Comparison of ENCODE assay signal across 31 mouse cellular contexts in the genomic region with DNA sequence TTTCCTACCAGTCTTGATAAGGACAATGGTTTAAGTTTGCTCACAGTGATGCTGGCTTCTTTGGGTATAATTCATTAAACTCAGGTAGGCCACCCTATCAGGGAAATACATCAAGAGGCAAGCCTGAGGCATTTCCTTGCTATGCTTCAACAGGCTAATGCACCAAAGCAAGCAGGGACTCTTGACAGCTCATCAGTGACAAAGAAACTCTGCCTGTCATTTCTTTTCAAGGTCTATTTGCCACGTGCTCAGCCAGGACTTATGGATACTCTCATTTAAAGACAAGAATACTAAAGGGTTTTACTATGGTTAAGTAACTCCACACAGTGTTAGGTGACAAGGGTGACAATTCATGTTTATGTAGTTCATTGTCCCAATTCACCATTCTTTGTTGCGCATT.
DNase-seq lines count a peak whose midpoint lies in the region; ATAC-seq and TF ChIP-seq lines count a peak whose summit lies in the region.
"Had no signal": no experiment of that assay in that cellular context is flagged by ENCODE, and none has a peak within 500 bp of the region (broad histone marks: within the 10 kb centered on the region; RNA-seq: fewer than 3 reads in every experiment).

No protein-coding gene starts in this region.

- no peak overlapping the region for H3K27ac ChIP-seq in hindbrain, embryonic 12.5 days
- no peak overlapping the region for H3K27ac ChIP-seq in hindbrain, embryonic 11.5 days (ENCODE audit: low read depth, low read length)
- no peak overlapping the region for H3K27ac ChIP-seq in midbrain, embryonic 12.5 days (replicated peaks)
- H3K27ac ChIP-seq in midbrain, embryonic 16.5 days (ENCODE audit: low read length), result no peak overlapping the region
- no peak overlapping the region for H3K27ac ChIP-seq in embryonic facial prominence, embryonic 14.5 days (replicated peaks; ENCODE audit: low read depth, low read length)
- H3K27ac ChIP-seq in midbrain, postnatal 0 days (ENCODE audit: low read depth, low read length), result no peak overlapping the region
- H3K27ac ChIP-seq in liver, embryonic 11.5 days (ENCODE audit: low read depth, low read length), result no peak overlapping the region
- H3K27ac ChIP-seq: gastrocnemius, adult 2 months; heart, adult 2 months; layer of hippocampus, adult 2 months; left cerebral cortex, adult 2 months; liver, embryonic 14.5 days; macrophage; stomach, embryonic 15.5 days had no signal

- H3K4me2 ChIP-seq in hindbrain, embryonic 12.5 days (replicated peaks), result no peak overlapping the region
- H3K4me2 ChIP-seq in hindbrain, embryonic 11.5 days (replicated peaks; ENCODE audit: low read depth, low read length), result no peak overlapping the region
- no peak overlapping the region for H3K4me2 ChIP-seq in midbrain, embryonic 12.5 days (replicated peaks)
- H3K4me2 ChIP-seq in midbrain, embryonic 16.5 days (ENCODE audit: low read length), result no peak overlapping the region
- H3K4me2 ChIP-seq in embryonic facial prominence, embryonic 14.5 days (ENCODE audit: low read depth, low read length), result no peak overlapping the region
- H3K4me2 ChIP-seq in midbrain, postnatal 0 days (ENCODE audit: low read depth, low read length, poor library complexity, severe bottlenecking), result no peak overlapping the region
- no peak overlapping the region for H3K4me2 ChIP-seq in liver, embryonic 11.5 days
- H3K4me2 ChIP-seq: heart, embryonic 12.5 days; stomach, embryonic 15.5 days had no signal

- no peak overlapping the region for H3K9ac ChIP-seq in hindbrain, embryonic 12.5 days
- H3K9ac ChIP-seq in hindbrain, embryonic 11.5 days (ENCODE audit: low read depth, low read length), result no peak overlapping the region
- H3K9ac ChIP-seq in midbrain, embryonic 12.5 days (replicated peaks), result no peak overlapping the region
- H3K9ac ChIP-seq in midbrain, embryonic 16.5 days (ENCODE audit: low read depth, low read length), result no peak overlapping the region
- no peak overlapping the region for H3K9ac ChIP-seq in embryonic facial prominence, embryonic 14.5 days (ENCODE audit: low read depth, low read length)
- H3K9ac ChIP-seq in midbrain, postnatal 0 days (replicated peaks; ENCODE audit: low read length, poor library complexity, severe bottlenecking), result no peak overlapping the region
- H3K9ac ChIP-seq in liver, embryonic 11.5 days (ENCODE audit: low read depth, low read length), result no peak overlapping the region
- H3K9ac ChIP-seq: heart, embryonic 12.5 days; liver, embryonic 14.5 days; stomach, embryonic 15.5 days had no signal

- DNase-seq in hindbrain, embryonic 11.5 days (ENCODE audit: low spot score), result no peak
- peak; percentile 63 for DNase-seq in embryonic facial prominence, embryonic 14.5 days (ENCODE audit: low spot score)
- peak; percentile 40 for DNase-seq in midbrain, postnatal 0 days (ENCODE audit: low spot score)
- DNase-seq in liver, embryonic 11.5 days (ENCODE audit: low spot score), result no peak
- DNase-seq in cerebellum, adult 18-20 months, result no peak
- DNase-seq: adrenal gland, adult 2 months; adrenal gland, postnatal 36 days; cerebellum, adult 8-10 months; cerebellum, postnatal 25 days; gastrocnemius, adult 2 months; gastrocnemius, postnatal 36 days; heart, adult 2 months; heart, postnatal 4 days; kidney, adult 11 months; kidney, postnatal 36 days; lung, adult 2 months; lung, postnatal 10 days; right cerebral cortex, postnatal 14 days had no signal

- WGBS in hindbrain, embryonic 12.5 days, result 43% methylated on average over 2 of the region's 2 CpGs
- 37% methylated on average over 2 of the region's 2 CpGs for WGBS in hindbrain, embryonic 11.5 days
- WGBS in midbrain, embryonic 12.5 days, result 34% methylated on average over 2 of the region's 2 CpGs
- 31% methylated on average over 2 of the region's 2 CpGs for WGBS in midbrain, embryonic 16.5 days
- WGBS in embryonic facial prominence, embryonic 14.5 days, result 62% methylated on average over 2 of the region's 2 CpGs
- 43% methylated on average over 2 of the region's 2 CpGs for WGBS in midbrain, postnatal 0 days
- whole genome bisulfite sequencing in liver, embryonic 11.5 days, result 71% methylated on average over 2 of the region's 2 CpGs

- H3K9me3 ChIP-seq in hindbrain, embryonic 12.5 days (replicated peaks), result no peaks in the 10 kb centered on the region
- no peaks in the 10 kb centered on the region for H3K9me3 ChIP-seq in hindbrain, embryonic 11.5 days (ENCODE audit: control insufficient read depth, low read length)
- no peaks in the 10 kb centered on the region for H3K9me3 ChIP-seq in midbrain, embryonic 12.5 days
- H3K9me3 ChIP-seq in midbrain, embryonic 16.5 days (replicated peaks; ENCODE audit: control insufficient read depth, low read length, poor library complexity, severe bottlenecking), result no peaks in the 10 kb centered on the region
- H3K9me3 ChIP-seq in embryonic facial prominence, embryonic 14.5 days (ENCODE audit: control insufficient read depth, low read length), result no peaks in the 10 kb centered on the region
- H3K9me3 ChIP-seq in midbrain, postnatal 0 days (ENCODE audit: low read length), result no peaks in the 10 kb centered on the region
- H3K9me3 ChIP-seq in liver, embryonic 11.5 days (ENCODE audit: control insufficient read depth, low read length), result no peaks in the 10 kb centered on the region
- H3K9me3 ChIP-seq: heart, embryonic 12.5 days; stomach, embryonic 15.5 days had no signal

- H3K4me1 ChIP-seq in hindbrain, embryonic 12.5 days, result no peaks in the 10 kb centered on the region
- no peaks in the 10 kb centered on the region for H3K4me1 ChIP-seq in hindbrain, embryonic 11.5 days (replicated peaks; ENCODE audit: control insufficient read depth, insufficient read depth, low read length)
- H3K4me1 ChIP-seq in midbrain, embryonic 12.5 days, result peaks cover 3% of the 10 kb centered on the region; the same call in 1 of the 2 replicates
- peaks cover 4% of the 10 kb centered on the region; the same call in 1 of the 2 replicates for H3K4me1 ChIP-seq in midbrain, embryonic 16.5 days (ENCODE audit: control insufficient read depth, insufficient read depth, low read length)
- H3K4me1 ChIP-seq in embryonic facial prominence, embryonic 14.5 days (ENCODE audit: control insufficient read depth, insufficient read depth, low read length), result no peaks in the 10 kb centered on the region
- no peaks in the 10 kb centered on the region for H3K4me1 ChIP-seq in midbrain, postnatal 0 days (ENCODE audit: insufficient read depth, low read length)
- no peaks in the 10 kb centered on the region for H3K4me1 ChIP-seq in liver, embryonic 11.5 days (replicated peaks; ENCODE audit: control insufficient read depth, insufficient read depth, low read length)
- H3K4me1 ChIP-seq: heart, embryonic 12.5 days; stomach, embryonic 15.5 days had no signal

- H3K4me3 ChIP-seq in hindbrain, embryonic 12.5 days, result no peak overlapping the region
- H3K4me3 ChIP-seq in hindbrain, embryonic 11.5 days (ENCODE audit: low read depth, low read length), result no peak overlapping the region
- no peak overlapping the region for H3K4me3 ChIP-seq in midbrain, embryonic 12.5 days
- no peak overlapping the region for H3K4me3 ChIP-seq in midbrain, embryonic 16.5 days (ENCODE audit: low read depth, low read length)
- no peak overlapping the region for H3K4me3 ChIP-seq in embryonic facial prominence, embryonic 14.5 days (ENCODE audit: low read depth, low read length)
- no peak overlapping the region for H3K4me3 ChIP-seq in midbrain, postnatal 0 days (ENCODE audit: low read depth, low read length)
- no peak overlapping the region for H3K4me3 ChIP-seq in liver, embryonic 11.5 days (ENCODE audit: low read depth, low read length)
- H3K4me3 ChIP-seq: gastrocnemius, adult 2 months; heart, adult 2 months; heart, embryonic 12.5 days; layer of hippocampus, adult 2 months; left cerebral cortex, adult 2 months; stomach, embryonic 15.5 days had no signal

- peak; percentile 56; the same call in 1 of the 2 replicates for ATAC-seq in hindbrain, embryonic 12.5 days (ENCODE audit: low FRiP score)
- no peak for ATAC-seq in hindbrain, embryonic 11.5 days (ENCODE audit: low FRiP score)
- peak; percentile 47; the same call in 1 of the 2 replicates for ATAC-seq in midbrain, embryonic 12.5 days (ENCODE audit: low FRiP score, low read depth)
- no peak for ATAC-seq in midbrain, embryonic 16.5 days
- no peak for ATAC-seq in embryonic facial prominence, embryonic 14.5 days (ENCODE audit: low read depth)
- ATAC-seq in midbrain, postnatal 0 days (ENCODE audit: low FRiP score), result 0 out of 2 replicates have a peak, but pooled peaks have one; percentile 23
- ATAC-seq in liver, embryonic 11.5 days (replicated peaks; ENCODE audit: low FRiP score), result no peak
- ATAC-seq: activated CD4-positive, CD25-positive, alpha-beta regulatory T cell, adult 4 months; forebrain, embryonic 16.5 days; inflammation-experienced regulatory T-cells, adult 6 months had no signal

- H3K27me3 ChIP-seq in hindbrain, embryonic 12.5 days, result no peaks in the 10 kb centered on the region
- no peaks in the 10 kb centered on the region for H3K27me3 ChIP-seq in hindbrain, embryonic 11.5 days (ENCODE audit: control insufficient read depth, insufficient read depth, low read length)
- H3K27me3 ChIP-seq in midbrain, embryonic 12.5 days, result peaks cover 13% of the 10 kb centered on the region
- H3K27me3 ChIP-seq in midbrain, embryonic 16.5 days (ENCODE audit: control insufficient read depth, insufficient read depth, low read depth, low read length), result no peaks in the 10 kb centered on the region
- no peaks in the 10 kb centered on the region for H3K27me3 ChIP-seq in embryonic facial prominence, embryonic 14.5 days (replicated peaks; ENCODE audit: control insufficient read depth, insufficient read depth, low read length)
- H3K27me3 ChIP-seq in midbrain, postnatal 0 days (ENCODE audit: insufficient read depth, low read length), result no peaks in the 10 kb centered on the region
- H3K27me3 ChIP-seq in liver, embryonic 11.5 days (replicated peaks; ENCODE audit: control insufficient read depth, insufficient read depth, low read length), result no peaks in the 10 kb centered on the region
- H3K27me3 ChIP-seq: CH12.LX; heart, embryonic 12.5 days; stomach, embryonic 15.5 days had no signal

- TF ChIP-seq CTCF in midbrain, postnatal 0 days (IDR thresholded peaks at IDR 0.05), result no peak

- no peaks in the 10 kb centered on the region for H3K36me3 ChIP-seq in hindbrain, embryonic 12.5 days
- no peaks in the 10 kb centered on the region for H3K36me3 ChIP-seq in hindbrain, embryonic 11.5 days (ENCODE audit: control insufficient read depth, insufficient read depth, low read length)
- no peaks in the 10 kb centered on the region for H3K36me3 ChIP-seq in midbrain, embryonic 12.5 days
- H3K36me3 ChIP-seq in midbrain, embryonic 16.5 days (ENCODE audit: control insufficient read depth, insufficient read depth, low read length), result no peaks in the 10 kb centered on the region
- H3K36me3 ChIP-seq in embryonic facial prominence, embryonic 14.5 days (ENCODE audit: control insufficient read depth, insufficient read depth, low read length), result no peaks in the 10 kb centered on the region
- H3K36me3 ChIP-seq in midbrain, postnatal 0 days (ENCODE audit: insufficient read depth, low read length), result no peaks in the 10 kb centered on the region
- H3K36me3 ChIP-seq in liver, embryonic 11.5 days (ENCODE audit: control insufficient read depth, insufficient read depth, low read length), result no peaks in the 10 kb centered on the region
- H3K36me3 ChIP-seq: heart, embryonic 12.5 days; stomach, embryonic 15.5 days had no signal

Comparison
In these comparisons a context has a peak if more than half of its experiments do, and no peak if none do; other contexts are left out.
1. ATAC-seq: peak in hindbrain, embryonic 12.5 days (single experiment), midbrain, embryonic 12.5 days (single experiment) and midbrain, postnatal 0 days (single experiment); none in hindbrain, embryonic 11.5 days (single experiment), midbrain, embryonic 16.5 days (single experiment), embryonic facial prominence, embryonic 14.5 days (single experiment) and liver, embryonic 11.5 days (single experiment).
2. DNase-seq: peak in embryonic facial prominence, embryonic 14.5 days (single experiment) and midbrain, postnatal 0 days (single experiment); none in hindbrain, embryonic 11.5 days (single experiment), liver, embryonic 11.5 days (single experiment) and cerebellum, adult 18-20 months (0 of 2).